Mouse (Mus musculus): Measurements from ENCODE around the gene Gimap1.

DNA sequence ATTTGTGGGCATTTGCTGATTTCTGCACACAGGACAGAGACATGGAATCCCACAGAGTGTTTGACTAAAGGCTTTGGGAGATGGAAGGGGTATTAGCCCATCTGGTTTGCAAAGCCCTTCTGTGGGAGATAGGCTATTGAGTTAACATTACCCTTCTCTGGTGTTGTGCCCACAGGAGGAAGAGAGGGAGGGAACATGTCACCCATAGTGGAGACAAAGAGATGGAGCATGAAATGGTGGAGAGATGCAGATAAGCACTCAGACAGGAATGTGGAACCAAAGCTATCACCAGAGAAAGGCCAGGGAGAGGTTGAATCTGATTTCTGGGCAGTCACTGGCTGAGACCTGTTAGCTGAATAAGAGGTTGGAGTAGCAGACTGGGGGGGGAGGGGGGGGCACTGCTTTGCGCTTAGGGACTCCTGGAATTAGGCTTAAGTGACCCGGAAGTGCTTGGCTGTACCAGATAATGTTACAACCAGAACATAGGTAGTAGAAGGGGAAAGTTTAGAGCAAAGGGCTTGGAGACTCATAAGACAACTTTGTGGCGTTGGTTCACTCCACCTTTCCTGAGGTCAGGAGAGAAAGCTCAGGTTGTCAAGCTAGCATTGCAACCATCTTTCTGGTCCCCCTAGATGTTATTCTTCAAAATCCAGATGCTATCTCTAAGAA is 1.8 kb downstream of the Gimap1 start:
- TF ChIP-seq CTCF (IDR thresholded peaks at IDR 0.05; ENCODE audit: insufficient read depth, low read depth, low read length) (no peak), POLR2A (IDR thresholded peaks at IDR 0.05; ENCODE audit: insufficient read depth, low read depth, low read length) (no peak)

All from olfactory bulb, adult 2 months (tissue).